Mouse (Mus musculus): ENCODE measurements at regions not wholly inside any gene's neighbourhood (a gene's known extent, or its start where the extent isn't known, plus 50 kb on each side); places are given as distances from the start of the nearest gene placed in this dataset.

GRCm38 (mm10) chr2:45170272-45170671 lies 53.1 kb upstream of the Zeb2 start:
- Histone ChIP-seq H3K9ac (ENCODE audit: control insufficient read depth, low read depth, low read length, poor library complexity, severe bottlenecking) (peak overlapping the region; percentile 78), H3K79me2 (ENCODE audit: control insufficient read depth, insufficient read depth, low read length, poor library complexity) (no peaks in the 10 kb centered on the region; the same call in 1 of the 2 replicates), H3K4me3 (ENCODE audit: control insufficient read depth in 1 of 2, insufficient read depth in 1 of 2, low read depth in 2 of 2, low read length in 2 of 2) (peak overlapping the region; percentile 25 to 81), H3K9me3 (replicated peaks; ENCODE audit: insufficient read depth, low read length) (no peaks in the 10 kb centered on the region), H3K36me3 (ENCODE audit: control insufficient read depth in 1 of 2, insufficient read depth in 2 of 2, low read length in 2 of 2) (peaks cover 0 to 12% of the 10 kb centered on the region in 2 experiments; a peak in 2 of 4 replicates), H3K27me3 (ENCODE audit: control insufficient read depth in 1 of 2, insufficient read depth in 2 of 2, low read length in 2 of 2) (no peaks in the 10 kb centered on the region), H3K4me1 (ENCODE audit: control insufficient read depth in 1 of 2, insufficient read depth in 2 of 2, low read length in 2 of 2) (peaks cover 5 to 22% of the 10 kb centered on the region in 2 experiments; a peak in 3 of 4 replicates), H3K27ac (ENCODE audit: control insufficient read depth, low read depth, low read length) (peak overlapping the region; percentile 99)
- no peak for TF ChIP-seq KAT2A (conservative IDR thresholded peaks at IDR 0.05; ENCODE audit: low read depth, low read length)
- peak; percentile 40 for TF ChIP-seq RCOR1 (IDR thresholded peaks at IDR 0.05; ENCODE audit: low read depth, low read length)
- no peak for TF ChIP-seq E2F4 (IDR thresholded peaks at IDR 0.05; ENCODE audit: borderline replicate concordance, low read depth, low read length)
- TF ChIP-seq MYB (IDR thresholded peaks at IDR 0.05; ENCODE audit: low read depth, low read length) = no peak
- TF ChIP-seq TCF12 (IDR thresholded peaks at IDR 0.05; ENCODE audit: low read depth, low read length) = peak; percentile 18; the same call in 1 of the 2 replicates
- TF ChIP-seq USF2 (IDR thresholded peaks at IDR 0.05; ENCODE audit: borderline replicate concordance in 1 of 2, insufficient read depth in 1 of 2, low read depth in 1 of 2, low read length in 2 of 2) = no peak
- TF ChIP-seq TAL1 (IDR thresholded peaks at IDR 0.05; ENCODE audit: low read length) = peak; percentile 29
- no peak for TF ChIP-seq NELFE (IDR thresholded peaks at IDR 0.05; ENCODE audit: low read depth, low read length)
- TF ChIP-seq MEF2A (IDR thresholded peaks at IDR 0.05; ENCODE audit: extremely low read depth, insufficient replicate concordance, low read depth, low read length, poor library complexity, severe bottlenecking) = no peak
- TF ChIP-seq NRF1 (IDR thresholded peaks at IDR 0.05; ENCODE audit: insufficient read depth, low read depth, low read length, poor library complexity, severe bottlenecking) = no peak
- peak; percentile 75 for TF ChIP-seq ZNF384 (IDR thresholded peaks at IDR 0.05; ENCODE audit: low read depth, low read length)
- no peak for TF ChIP-seq CHD1 (IDR thresholded peaks at IDR 0.05; ENCODE audit: low read depth, low read length)
- no peak for TF ChIP-seq MAX (IDR thresholded peaks at IDR 0.05; ENCODE audit: low read length)
- no peak for TF ChIP-seq POLR2AphosphoS2 (IDR thresholded peaks at IDR 0.05; ENCODE audit: low read length)
- no peak for TF ChIP-seq ELF1 (IDR thresholded peaks at IDR 0.05; ENCODE audit: low read depth, low read length)
- no peak for TF ChIP-seq MXI1 (IDR thresholded peaks at IDR 0.05; ENCODE audit: low read depth, low read length)
- no peak for TF ChIP-seq MAZ (IDR thresholded peaks at IDR 0.05; ENCODE audit: low read depth, low read length)
- no peak for TF ChIP-seq UBTF (IDR thresholded peaks at IDR 0.05; ENCODE audit: borderline replicate concordance, insufficient read depth, low read depth, low read length)
- TF ChIP-seq ZC3H11A (IDR thresholded peaks at IDR 0.05; ENCODE audit: low read depth, low read length) = no peak
- no peak for TF ChIP-seq JUND (IDR thresholded peaks at IDR 0.05; ENCODE audit: low read depth, low read length)
- no peak for TF ChIP-seq GABPA (IDR thresholded peaks at IDR 0.05; ENCODE audit: low read depth, low read length)
- DNase-seq (ENCODE audit: low read depth, low spot score) = peak; percentile 51
